Mouse (Mus musculus) limb, embryonic 13.5 days (tissue): Measurements from ENCODE around the gene Rex1bd. TPM values are rescaled to one million over a fixed set of nuclear protein-coding genes. Genes with fewer than 3 reads are reported as not detected.

Experiments used
- ATAC-seq: fragments of 200-750 bp; cut with Nextera tagmentation; 2 replicates; pipeline ENCODE4 v1.8.0; 2017; ENCODE audit warnings: low read depth, moderate number of reproducible peaks, moderate TSS enrichment; ENCODE audit not compliant: low FRiP score
- H3K27ac ChIP-seq: fragments of 300-500 bp; sonication (generic); 2 replicates; pipeline ENCODE4 v1.5.1; 2015; ENCODE audit warnings: inconsistent platforms, mild to moderate bottlenecking, moderate library complexity
- H3K27me3 ChIP-seq: fragments of 300-500 bp; sonication (generic); 2 replicates; pipeline ENCODE4 v1.6.1; 2015; ENCODE audit warnings: mild to moderate bottlenecking, inconsistent platforms
- H3K36me3 ChIP-seq: fragments of 300-500 bp; sonication (generic); 2 replicates; pipeline ENCODE4 v1.6.1; 2015; ENCODE audit warnings: inconsistent platforms, mild to moderate bottlenecking, moderate library complexity
- H3K4me1 ChIP-seq: fragments of 300-500 bp; sonication (generic); 2 replicates; pipeline ENCODE4 v1.6.1; 2015; ENCODE audit warnings: inconsistent platforms
- H3K4me2 ChIP-seq: fragments of 300-500 bp; sonication (generic); replicated peaks from 2 replicates; pipeline ENCODE4 v1.6.1; 2015; ENCODE audit warnings: inconsistent platforms, mild to moderate bottlenecking, moderate library complexity
- H3K4me3 ChIP-seq: fragments of 300-500 bp; sonication (generic); 2 replicates; pipeline ENCODE4 v1.5.1; 2015; ENCODE audit warnings: moderate library complexity, mild to moderate bottlenecking, inconsistent platforms
- H3K9ac ChIP-seq: fragments of 300-500 bp; sonication (generic); 2 replicates; pipeline ENCODE4 v1.6.1; 2015; ENCODE audit warnings: mild to moderate bottlenecking, inconsistent platforms
- H3K9me3 ChIP-seq: fragments of 300-500 bp; sonication (generic); 2 replicates; pipeline ENCODE4 v1.6.1; 2016; ENCODE audit warnings: inconsistent platforms
- WGBS: fragments of 180-500 bp; shearing (Covaris S2); methylation state at CpG from one replicate; pipeline ENCODE4 v1.1.7; 2015; 5-methylcytosine and 5-hydroxymethylcytosine counted together
- polyA plus RNA-seq: library from polyadenylated mRNA; unstranded; fragments of >200 nt; fragmentation: Nextera tagmentation; extraction: Ambion mirVana; gene quantifications from 2 replicates; pipeline ENCODE4 v1.2.1, GENCODE M21; 2015

Rex1bd gene
- polyA plus RNA-seq, 1 experiment from 2014 or later, result 139 TPM

DNA sequence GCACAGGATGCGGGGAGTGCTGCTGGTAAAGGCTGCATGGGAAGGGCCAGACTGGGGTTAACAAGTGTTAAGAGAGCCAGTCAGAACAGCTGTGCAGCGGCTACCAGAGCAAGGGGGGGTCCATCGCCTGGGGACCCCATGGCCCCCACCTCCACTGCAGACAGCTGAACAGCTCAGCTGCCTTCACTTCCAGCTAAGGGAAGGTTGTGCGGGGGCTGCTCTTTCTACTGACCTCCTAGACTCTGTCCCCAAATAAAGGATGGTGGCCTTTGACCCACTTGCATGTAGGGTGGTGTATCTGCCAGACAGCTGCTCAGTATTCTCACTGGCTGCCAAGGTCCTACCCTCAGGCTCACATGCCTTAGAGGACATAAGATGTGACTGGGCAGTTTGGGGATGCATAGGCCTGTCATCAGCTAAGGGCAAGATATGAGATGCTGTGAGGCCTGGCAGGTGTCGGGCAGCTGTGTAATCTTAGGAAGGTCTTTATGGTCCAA, 39.3 kb downstream of the Rex1bd start:
- ATAC-seq, result no peak
- H3K4me1 ChIP-seq, result peaks cover 44% of the 10 kb centered on the region

DNA sequence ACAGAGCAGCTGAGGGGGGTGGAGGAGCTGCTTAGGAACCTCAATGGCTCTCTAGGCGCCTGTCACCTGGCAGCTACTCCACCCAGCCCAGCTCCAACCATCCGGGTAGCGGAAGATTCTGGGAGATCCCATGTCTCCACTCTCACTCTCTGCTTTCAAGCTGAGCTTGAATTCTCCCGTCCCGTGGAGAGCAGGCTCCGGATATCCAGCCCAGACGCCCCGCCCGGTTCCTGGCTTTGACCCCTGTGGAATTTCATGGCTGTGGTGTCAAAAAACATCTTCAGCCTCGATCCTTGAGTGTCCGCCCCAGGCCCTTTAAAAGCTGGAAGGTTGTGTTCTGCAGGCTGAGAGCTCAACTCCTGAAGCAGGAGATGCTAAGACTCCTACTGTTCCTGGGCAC, 39.8 kb downstream of the Rex1bd start:
- WGBS, result 63% methylated on average over 11 of the region's 11 CpGs
- Histone ChIP-seq H3K4me2 (no peak overlapping the region), H3K9me3 (no peaks in the 10 kb centered on the region), H3K9ac (no peak overlapping the region), H3K36me3 (peaks cover 20% of the 10 kb centered on the region), H3K4me3 (no peak overlapping the region), H3K27me3 (no peaks in the 10 kb centered on the region), H3K27ac (no peak overlapping the region; the same call in 1 of the 2 replicates), H3K4me1 (peaks cover 49% of the 10 kb centered on the region)
- no peak for ATAC-seq

More for the DNA sequence above, 39.3 kb downstream of the Rex1bd start:
- Histone ChIP-seq H3K27ac (no peak overlapping the region; the same call in 1 of the 2 replicates), H3K4me3 (no peak overlapping the region), H3K27me3 (no peaks in the 10 kb centered on the region), H3K9me3 (no peaks in the 10 kb centered on the region), H3K36me3 (peaks cover 20% of the 10 kb centered on the region), H3K9ac (no peak overlapping the region), H3K4me2 (no peak overlapping the region)
- WGBS, result 64% methylated on average over 5 of the region's 5 CpGs

DNA sequence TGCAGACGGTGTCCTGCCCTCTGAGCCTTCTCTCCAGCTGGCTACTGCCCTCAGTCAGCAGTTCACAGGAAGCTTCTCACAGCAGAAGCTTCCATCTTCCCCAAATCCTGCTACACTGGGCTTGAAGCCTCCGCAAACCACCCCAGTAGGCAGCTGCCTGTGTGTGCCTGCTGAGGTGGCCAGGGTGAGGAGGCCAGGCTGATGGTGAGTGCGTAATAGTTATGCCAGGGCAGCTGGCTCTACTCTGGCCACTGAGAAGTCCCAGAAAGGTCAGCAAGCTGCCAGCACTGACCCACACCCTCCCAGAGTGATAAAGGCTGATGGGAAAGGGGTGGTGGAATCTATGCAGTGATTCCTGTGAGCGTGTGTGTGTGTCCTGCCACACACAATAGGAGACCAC, 40.2 kb downstream of the Rex1bd start:
- Histone ChIP-seq H3K4me1 (peaks cover 54% of the 10 kb centered on the region), H3K27me3 (no peaks in the 10 kb centered on the region), H3K9me3 (no peaks in the 10 kb centered on the region), H3K9ac (no peak overlapping the region), H3K4me3 (no peak overlapping the region), H3K36me3 (peaks cover 20% of the 10 kb centered on the region), H3K4me2 (no peak overlapping the region), H3K27ac (no peak overlapping the region; the same call in 1 of the 2 replicates)
- WGBS, result 88% methylated on average over 4 of the region's 4 CpGs
- no peak for ATAC-seq

DNA sequence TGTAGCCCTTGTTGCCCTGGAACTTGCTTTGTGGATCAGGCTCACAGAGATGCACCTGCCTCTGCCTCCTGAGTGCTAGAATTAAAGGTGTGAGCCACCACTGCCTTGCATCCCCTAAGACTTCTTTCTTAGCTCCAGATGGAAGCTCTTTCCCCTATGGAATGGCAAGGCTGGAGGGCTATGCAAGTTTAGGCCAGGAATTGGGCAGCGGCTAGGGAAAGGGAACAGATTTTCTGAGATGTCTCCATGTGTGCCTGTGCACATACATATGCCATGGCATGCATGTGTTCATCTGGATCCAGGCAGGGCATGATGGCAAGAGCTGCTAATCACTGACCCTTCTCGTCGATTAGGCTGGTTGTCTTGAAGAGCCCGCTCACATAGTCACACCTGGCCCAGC, 40.9 kb downstream of the Rex1bd start:
- H3K36me3 ChIP-seq, result peaks cover 20% of the 10 kb centered on the region
- no peak overlapping the region for H3K4me2 ChIP-seq
- H3K27me3 ChIP-seq, result no peaks in the 10 kb centered on the region
- no peak overlapping the region for H3K9ac ChIP-seq
- H3K4me1 ChIP-seq, result peaks cover 57% of the 10 kb centered on the region
- no peaks in the 10 kb centered on the region for H3K9me3 ChIP-seq
- ATAC-seq, result no peak
- no peak overlapping the region for H3K4me3 ChIP-seq
- WGBS, result 96% methylated on average over 4 of the region's 4 CpGs
- no peak overlapping the region for H3K27ac ChIP-seq

DNA sequence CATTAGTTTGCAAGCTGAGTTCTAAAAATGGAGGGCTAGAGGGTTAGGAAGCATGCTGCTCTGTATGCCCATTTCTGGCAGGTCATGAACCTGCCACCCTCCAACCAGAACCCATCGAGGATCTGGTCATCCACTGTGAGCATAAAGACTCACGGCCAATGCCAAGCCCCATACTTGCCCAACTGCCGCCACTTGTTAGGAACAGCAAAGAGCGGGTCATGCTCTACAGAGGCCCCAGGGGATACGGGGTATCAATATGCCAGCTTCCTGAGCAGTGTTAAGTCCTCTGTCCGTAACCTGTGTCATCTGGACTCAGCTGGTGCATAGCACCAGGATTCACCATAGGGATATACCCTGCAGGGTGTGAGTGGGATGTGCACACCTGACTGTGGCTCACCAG, 42.4 kb downstream of the Rex1bd start:
- 88% methylated on average over 6 of the region's 6 CpGs for WGBS
- Histone ChIP-seq H3K4me2 (no peak overlapping the region), H3K9ac (no peak overlapping the region), H3K4me3 (no peak overlapping the region), H3K36me3 (peaks cover 21% of the 10 kb centered on the region), H3K27me3 (no peaks in the 10 kb centered on the region), H3K27ac (no peak overlapping the region), H3K4me1 (peaks cover 47% of the 10 kb centered on the region), H3K9me3 (0 out of 2 replicates have a peak, but pooled peaks cover 3% of the 10 kb centered on the region)
- no peak for ATAC-seq

DNA sequence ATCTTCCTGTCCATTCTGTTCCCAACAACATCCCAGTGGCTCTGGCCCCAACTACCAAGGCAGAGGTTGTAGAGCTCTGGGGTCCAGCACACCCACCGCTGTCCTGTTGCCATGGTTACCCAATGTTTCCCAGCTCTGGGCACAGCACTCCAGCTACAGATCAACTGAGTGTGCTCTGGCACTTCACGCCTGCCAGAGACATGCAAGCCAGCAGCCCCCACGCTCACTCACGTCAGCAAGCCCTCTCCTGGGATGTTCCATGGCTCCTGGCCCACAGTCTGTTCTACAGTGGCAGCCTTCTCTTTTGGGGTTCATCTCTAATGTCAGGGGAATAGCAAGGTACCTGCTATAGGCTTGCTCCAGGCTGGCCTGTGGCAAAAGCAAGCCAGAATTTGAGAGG, 43.2 kb downstream of the Rex1bd start:
- Histone ChIP-seq H3K27me3 (no peaks in the 10 kb centered on the region), H3K9ac (no peak overlapping the region), H3K9me3 (0 out of 2 replicates have a peak, but pooled peaks cover 3% of the 10 kb centered on the region), H3K4me1 (peaks cover 44% of the 10 kb centered on the region), H3K4me2 (no peak overlapping the region), H3K4me3 (no peak overlapping the region), H3K27ac (no peak overlapping the region; the same call in 1 of the 2 replicates), H3K36me3 (peaks cover 22% of the 10 kb centered on the region)
- WGBS, result 69% methylated on average over 4 of the region's 4 CpGs
- no peak for ATAC-seq

DNA sequence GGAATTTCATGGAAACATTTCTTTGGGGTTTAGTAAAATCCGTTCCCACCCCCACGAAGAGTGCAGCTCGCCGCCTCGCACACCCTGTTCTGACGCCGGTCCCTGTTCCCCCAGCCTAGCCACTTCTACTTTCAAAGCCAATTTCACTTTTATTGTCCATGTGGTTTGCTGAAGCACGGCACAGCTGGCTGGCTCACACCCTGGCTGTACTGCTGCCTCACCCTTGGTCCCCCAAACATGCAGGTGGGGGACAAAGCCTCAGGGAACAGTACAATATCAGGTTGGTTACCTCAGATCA, 44.1 kb downstream of the Rex1bd start:
- peak overlapping the region; percentile 27 for H3K4me2 ChIP-seq
- peak overlapping the region; percentile 73 for H3K27ac ChIP-seq
- H3K4me1 ChIP-seq, result peaks cover 35% of the 10 kb centered on the region
- no peak overlapping the region for H3K4me3 ChIP-seq
- H3K9me3 ChIP-seq, result 0 out of 2 replicates have a peak, but pooled peaks cover 3% of the 10 kb centered on the region
- H3K9ac ChIP-seq, result peak overlapping the region; percentile 8; the same call in 1 of the 2 replicates
- peaks cover 22% of the 10 kb centered on the region for H3K36me3 ChIP-seq
- ATAC-seq, result no peak
- no peaks in the 10 kb centered on the region for H3K27me3 ChIP-seq
- 56% methylated on average over 8 of the region's 8 CpGs for WGBS

DNA sequence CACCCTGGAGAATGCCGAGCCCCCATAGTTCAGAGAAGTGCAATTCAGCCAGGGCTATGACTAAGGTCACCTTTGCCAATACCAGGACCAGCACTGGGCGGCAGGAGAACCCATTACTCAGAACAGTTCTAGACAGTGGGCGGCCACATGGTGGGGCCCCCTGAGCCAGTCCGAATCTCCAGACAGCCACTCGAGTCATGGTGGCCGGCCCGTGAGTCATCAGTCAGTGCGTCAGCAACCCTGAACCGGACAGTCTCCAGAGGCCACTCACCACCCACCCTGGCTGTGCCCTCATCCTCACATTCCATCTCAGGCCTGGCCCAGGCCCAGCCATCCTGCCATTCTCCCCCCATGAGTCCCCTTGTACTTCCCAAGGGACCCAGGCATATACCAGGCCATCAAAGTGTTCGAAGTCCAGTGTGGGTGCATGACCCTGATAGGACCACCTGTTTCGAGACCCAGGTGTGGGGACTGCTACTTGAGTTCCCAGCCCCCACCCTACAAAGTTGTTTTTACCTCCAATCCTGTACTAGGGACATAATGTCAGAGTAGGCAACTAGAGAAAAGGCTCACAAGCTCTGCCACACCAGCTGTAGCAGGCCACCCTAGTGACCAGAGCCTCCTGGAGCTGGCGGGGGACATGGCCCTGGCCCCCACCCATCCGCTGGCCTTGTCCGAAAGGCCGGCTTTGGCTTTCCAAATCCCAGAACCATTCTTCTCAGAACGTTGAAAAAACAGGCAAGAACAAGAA, 44.6 kb downstream of the Rex1bd start:
- no peak overlapping the region for H3K4me3 ChIP-seq
- H3K9me3 ChIP-seq, result 0 out of 2 replicates have a peak, but pooled peaks cover 3% of the 10 kb centered on the region
- H3K27me3 ChIP-seq, result no peaks in the 10 kb centered on the region
- peaks cover 22% of the 10 kb centered on the region for H3K36me3 ChIP-seq
- WGBS, result 85% methylated on average over 16 of the region's 16 CpGs
- peaks cover 30% of the 10 kb centered on the region for H3K4me1 ChIP-seq
- ATAC-seq, result no peak
- H3K4me2 ChIP-seq, result peak overlapping the region; percentile 27
- peak overlapping the region; percentile 8; the same call in 1 of the 2 replicates for H3K9ac ChIP-seq
- H3K27ac ChIP-seq, result peak overlapping the region; percentile 73

DNA sequence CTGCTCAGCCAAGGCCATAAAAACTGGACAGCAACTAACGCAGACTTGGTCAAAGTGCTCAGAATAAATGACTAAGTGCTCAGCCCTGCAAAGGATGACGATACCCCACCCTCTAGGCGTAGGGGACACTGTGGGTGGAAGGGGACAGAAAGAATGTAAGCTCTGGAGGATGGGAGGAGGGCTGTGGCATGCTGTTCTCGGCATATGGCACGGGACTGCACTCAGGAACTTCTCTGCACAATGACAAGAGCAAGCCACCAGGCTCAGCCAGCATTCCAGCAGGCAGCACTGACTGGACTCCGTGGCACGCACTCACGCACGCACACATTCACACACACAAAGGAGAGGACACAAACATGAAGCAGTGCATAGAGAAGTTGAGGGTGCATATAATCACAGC, 45.9 kb downstream of the Rex1bd start:
- WGBS, result 77% methylated on average over 9 of the region's 9 CpGs
- Histone ChIP-seq H3K9me3 (0 out of 2 replicates have a peak, but pooled peaks cover 3% of the 10 kb centered on the region), H3K27ac (no peak overlapping the region), H3K4me1 (peaks cover 26% of the 10 kb centered on the region), H3K4me3 (no peak overlapping the region), H3K4me2 (no peak overlapping the region), H3K9ac (no peak overlapping the region), H3K36me3 (peaks cover 9% of the 10 kb centered on the region), H3K27me3 (no peaks in the 10 kb centered on the region)
- no peak for ATAC-seq

DNA sequence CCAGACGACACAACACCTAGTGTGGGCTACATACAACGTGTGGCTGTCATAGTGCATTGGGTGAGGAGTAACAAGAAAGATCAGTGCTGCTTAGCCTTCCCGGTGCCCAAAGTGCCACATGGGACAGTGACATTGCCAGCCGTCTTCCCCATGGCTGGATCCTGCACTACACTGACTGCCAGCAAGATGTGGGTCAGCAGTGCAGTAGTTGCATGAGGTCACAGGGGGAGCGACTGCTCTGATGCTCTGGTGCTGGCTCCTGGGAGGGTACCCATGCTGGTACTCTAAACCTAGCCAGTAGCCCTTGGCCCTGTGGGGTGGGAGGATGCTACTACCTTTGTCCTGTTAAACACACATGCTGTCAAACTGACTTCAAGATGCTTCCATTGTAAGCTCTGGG, 46.4 kb downstream of the Rex1bd start:
- peaks cover 26% of the 10 kb centered on the region for H3K4me1 ChIP-seq
- H3K27me3 ChIP-seq, result no peaks in the 10 kb centered on the region
- H3K27ac ChIP-seq, result no peak overlapping the region
- H3K9ac ChIP-seq, result no peak overlapping the region
- 90% methylated on average over 5 of the region's 5 CpGs for WGBS
- ATAC-seq, result no peak
- H3K4me2 ChIP-seq, result no peak overlapping the region
- no peak overlapping the region for H3K4me3 ChIP-seq
- H3K9me3 ChIP-seq, result 0 out of 2 replicates have a peak, but pooled peaks cover 3% of the 10 kb centered on the region
- H3K36me3 ChIP-seq, result peaks cover 7% of the 10 kb centered on the region

DNA sequence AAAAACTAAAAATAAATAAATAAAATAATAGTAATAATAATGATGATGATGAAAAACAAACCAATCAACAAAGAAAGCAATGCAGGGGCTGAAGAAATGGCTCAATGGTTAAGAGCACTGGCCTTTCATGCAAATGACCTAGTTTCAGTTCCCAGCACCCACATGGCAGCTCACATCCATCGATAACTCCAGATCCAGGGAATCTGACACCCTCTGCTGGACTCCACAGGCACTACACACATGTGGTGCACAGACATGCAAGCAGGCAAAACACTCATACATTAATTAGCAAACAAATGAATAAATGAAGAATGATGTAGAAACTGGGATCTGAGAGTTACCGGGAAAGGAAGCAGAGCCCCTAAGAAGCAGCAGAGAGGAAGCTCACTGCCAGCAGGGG, 46.9 kb downstream of the Rex1bd start:
- Histone ChIP-seq H3K9me3 (0 out of 2 replicates have a peak, but pooled peaks cover 3% of the 10 kb centered on the region), H3K36me3 (peaks cover 7% of the 10 kb centered on the region), H3K4me1 (peaks cover 26% of the 10 kb centered on the region), H3K27me3 (no peaks in the 10 kb centered on the region), H3K27ac (no peak overlapping the region), H3K9ac (no peak overlapping the region), H3K4me2 (no peak overlapping the region), H3K4me3 (no peak overlapping the region)
- WGBS, result 92% methylated on average over 2 of the region's 2 CpGs
- no peak for ATAC-seq

DNA sequence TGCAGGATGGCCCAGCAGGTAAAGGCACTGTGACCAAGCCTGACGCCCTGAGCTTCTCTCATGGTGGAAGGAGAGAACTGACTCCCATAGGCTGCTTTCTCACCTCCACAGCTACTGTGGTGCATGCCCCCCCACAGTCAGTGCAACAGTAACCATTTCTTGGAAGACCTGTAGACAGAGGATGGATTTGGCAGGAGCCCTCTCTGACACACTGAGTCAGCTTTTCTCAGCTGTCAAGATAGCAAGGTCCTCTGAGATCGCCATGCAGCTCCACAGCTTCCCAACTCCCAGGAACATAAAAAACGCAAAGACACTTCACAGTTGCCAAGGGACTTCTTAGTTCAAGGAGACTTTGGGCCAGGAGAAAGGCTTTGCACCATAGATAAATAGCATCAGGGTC, 48.1 kb downstream of the Rex1bd start:
- peaks cover 7% of the 10 kb centered on the region for H3K36me3 ChIP-seq
- H3K4me1 ChIP-seq, result peaks cover 35% of the 10 kb centered on the region
- H3K27me3 ChIP-seq, result no peaks in the 10 kb centered on the region
- no peak overlapping the region for H3K9ac ChIP-seq
- no peak overlapping the region for H3K4me3 ChIP-seq
- 82% methylated on average over 3 of the region's 3 CpGs for WGBS
- H3K27ac ChIP-seq, result no peak overlapping the region
- no peak for ATAC-seq
- 0 out of 2 replicates have a peak, but pooled peaks cover 3% of the 10 kb centered on the region for H3K9me3 ChIP-seq
- no peak overlapping the region for H3K4me2 ChIP-seq
